Mouse (Mus musculus) c-Kit-positive CD71-positive TER-119-positive erythroid progenitor cells, embryonic 14.5 days (primary cell): ENCODE data around the gene Ndufaf4.
A peak's percentile ranks its signal among the peaks of the same experiment; 100 is the strongest.
"Not testable (repeated sequence)": the region's sequence is repeated elsewhere in the genome, so short reads cannot be mapped to it uniquely, and the experiment has no call there.

Experiments used
- DNase-seq: peaks from one replicate; pipeline ENCODE4 v3.0.0-alpha.2; 2013; ENCODE audit warnings: low spot score

The Ndufaf4 gene

DNA sequence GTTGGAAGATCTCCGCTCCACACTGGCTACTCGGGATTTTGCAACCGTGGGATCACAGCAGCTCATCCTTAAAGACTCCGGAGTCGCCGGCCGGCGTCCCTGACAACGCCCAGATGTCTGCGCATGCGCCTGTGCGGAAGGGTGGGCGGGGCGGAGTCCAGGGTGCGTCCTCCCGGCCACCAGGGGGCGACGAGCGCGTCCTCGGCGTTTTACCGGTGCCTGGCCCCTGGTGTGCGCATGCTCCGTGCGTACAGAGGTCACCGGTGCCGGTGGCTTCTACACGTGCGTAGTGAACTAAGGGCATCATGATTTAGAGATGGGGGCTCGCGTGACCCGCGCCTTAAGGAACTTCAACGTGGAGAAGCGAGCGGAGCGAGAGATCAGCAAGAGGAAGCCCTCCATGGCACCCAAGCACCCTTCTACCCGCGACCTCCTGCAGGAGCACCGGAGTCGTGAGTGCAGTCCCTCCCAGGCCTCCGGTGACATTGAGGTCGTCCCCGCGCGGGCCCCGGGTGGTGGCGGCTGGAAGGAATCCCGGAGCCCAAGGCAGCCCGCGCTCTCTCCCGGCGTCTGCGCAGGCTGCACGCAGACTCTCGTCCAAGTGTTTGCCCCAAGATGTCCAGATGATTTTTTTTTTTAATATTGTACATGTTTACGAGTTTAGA, at the start of gene Ndufaf4:
TSS of gene Ndufaf4 (plus strand) at position 233 of the 665 bp plus-strand sequence.
- peak; percentile 93 for DNase-seq

DNA sequence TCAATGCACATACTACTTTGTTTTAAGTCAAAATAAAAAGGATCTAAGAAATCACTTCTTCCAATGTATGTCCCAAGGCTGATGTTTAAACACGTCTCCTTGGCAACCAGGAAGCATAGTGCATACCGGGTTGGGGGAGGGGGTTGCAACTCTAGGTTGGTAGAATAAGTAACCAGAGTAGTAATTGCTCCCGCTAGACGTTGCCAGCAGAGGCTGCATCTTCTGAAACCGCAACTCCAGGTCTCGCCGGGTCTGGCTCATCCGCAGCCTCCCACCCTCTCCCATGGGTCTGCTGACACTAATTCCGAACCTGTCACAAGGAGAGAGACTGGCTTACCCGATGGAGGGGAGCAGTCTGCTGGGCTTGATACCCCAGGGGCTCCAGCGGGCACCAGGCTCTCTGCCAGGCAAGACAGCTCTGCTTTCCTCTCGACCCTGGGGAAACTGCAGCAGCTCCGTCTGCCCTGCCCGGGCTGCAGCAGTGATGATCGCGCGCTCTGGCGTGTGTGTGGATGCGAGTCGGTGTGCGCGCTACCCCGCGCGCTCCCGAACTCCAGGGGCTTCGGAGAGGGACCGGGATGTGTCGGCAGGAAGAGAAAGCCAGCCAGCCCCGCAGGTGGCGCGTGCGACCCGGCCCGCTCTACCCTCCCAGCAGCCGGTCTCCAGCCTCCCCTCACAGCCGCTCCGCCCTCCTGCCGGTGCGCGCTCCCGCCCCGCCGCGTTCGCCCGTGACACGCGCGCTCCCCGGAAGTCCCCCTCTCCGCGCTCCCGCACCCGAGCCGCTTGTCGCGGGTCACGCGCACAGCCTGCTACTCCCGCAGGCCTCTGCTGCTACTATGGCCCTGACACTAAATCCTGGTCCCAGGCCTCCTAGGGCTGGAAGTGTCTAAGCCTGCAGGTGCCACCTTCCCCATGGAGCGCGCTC, 47.2 kb upstream of the Ndufaf4 start, which contains the start of gene Klhl32:
TSS of gene Klhl32 (minus strand) at position 724 of the 925 bp plus-strand sequence.
- DNase-seq = no peak

DNA sequence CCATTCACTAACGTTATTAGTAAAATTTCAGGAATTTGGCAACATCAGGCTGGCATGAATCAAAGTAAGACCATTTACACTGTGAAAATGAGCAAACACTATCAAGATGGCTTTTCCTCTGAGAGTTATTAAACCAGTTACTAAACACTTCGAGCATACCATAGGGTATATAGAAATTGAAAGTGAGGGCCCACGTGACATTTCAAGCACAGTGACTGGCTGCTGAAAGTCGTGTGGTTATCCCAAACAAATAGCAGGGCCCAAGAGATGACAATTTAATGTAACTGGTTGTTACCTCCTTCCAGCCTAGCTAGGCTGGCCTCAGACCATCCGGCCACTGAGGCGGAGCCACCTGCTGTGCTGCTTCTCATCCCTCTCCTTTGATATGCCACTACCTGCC, 32.2 kb upstream of the Ndufaf4 start:
- no peak for DNase-seq

DNA sequence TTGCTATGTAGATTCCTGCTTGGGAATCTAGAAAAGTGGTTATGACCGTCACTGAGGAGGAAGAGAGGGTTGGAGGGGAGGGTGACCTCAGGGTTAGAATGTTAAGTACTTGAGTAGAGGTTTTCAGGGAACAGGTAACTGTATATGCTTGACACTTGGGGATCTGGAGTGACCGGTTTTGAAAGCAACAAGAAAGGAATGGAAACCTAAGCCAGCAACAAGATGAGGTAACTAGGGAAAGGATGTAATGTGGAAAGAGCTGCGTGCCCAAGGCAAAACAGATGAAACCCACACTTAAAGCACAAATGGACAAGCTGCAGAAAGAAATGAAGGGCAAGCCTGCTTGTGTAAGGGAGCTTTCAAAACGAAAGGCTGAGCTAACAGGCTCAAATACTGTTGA, 28.7 kb upstream of the Ndufaf4 start:
- DNase-seq = no peak

DNA sequence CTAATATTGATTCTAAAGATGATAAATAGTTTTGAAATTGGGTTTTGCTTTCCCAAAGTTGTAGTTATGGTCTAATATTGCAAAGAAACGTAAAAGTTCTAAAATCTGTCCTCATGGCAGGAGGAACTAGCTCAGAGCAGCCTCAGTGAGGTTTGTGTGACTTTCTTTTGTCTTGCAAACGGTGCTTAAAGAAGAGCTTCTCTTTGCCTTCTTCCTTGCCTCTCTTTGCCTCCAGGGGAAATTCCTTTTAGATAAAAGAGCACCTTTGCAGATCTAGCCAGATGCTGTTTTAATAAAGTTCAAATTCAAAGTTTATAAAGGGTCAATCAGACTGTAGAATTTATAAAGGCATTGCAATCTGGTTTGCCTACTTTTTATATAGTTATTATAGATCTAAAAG, 8.5 kb upstream of the Ndufaf4 start:
- DNase-seq = not testable (repeated sequence)

DNA sequence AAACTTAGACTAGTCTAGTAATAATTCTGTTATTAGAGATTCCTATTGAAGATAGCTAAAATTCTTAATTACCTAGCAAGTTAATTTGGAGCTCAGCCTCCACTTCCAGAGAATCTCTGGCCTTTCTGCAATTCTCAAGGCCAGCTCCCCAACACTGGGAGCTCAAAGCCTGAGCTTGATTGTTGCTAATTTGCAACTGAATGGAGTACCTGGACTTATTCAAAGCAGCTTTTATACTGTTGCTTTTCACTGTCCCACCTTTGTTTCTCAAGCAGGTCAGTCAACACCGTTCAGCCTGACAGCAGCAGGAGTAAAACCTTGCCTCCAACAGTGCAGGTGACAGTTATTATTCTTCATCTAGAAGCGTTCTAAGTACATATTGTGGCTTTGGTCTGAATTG, 5.6 kb upstream of the Ndufaf4 start:
- DNase-seq = not testable (repeated sequence)

DNA sequence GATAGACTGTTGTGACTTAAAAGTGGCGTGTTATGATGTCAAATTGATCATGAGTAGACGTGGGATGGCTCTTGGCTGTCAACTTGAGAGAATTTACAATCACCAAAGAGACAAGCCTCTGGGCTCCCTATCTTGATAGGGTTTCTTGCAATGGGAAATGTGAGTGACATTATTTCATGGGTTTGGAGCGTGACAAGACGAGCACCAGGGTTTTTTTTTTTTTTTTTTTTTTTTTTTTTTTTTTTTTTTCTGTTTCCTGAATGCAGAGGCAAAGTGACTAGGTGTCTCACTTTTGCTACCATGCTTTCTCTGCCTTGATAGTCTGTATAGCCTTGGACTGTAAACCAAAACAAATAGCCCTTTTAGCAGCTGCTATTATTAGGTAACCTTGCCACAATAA, 3.3 kb upstream of the Ndufaf4 start:
- no peak for DNase-seq

DNA sequence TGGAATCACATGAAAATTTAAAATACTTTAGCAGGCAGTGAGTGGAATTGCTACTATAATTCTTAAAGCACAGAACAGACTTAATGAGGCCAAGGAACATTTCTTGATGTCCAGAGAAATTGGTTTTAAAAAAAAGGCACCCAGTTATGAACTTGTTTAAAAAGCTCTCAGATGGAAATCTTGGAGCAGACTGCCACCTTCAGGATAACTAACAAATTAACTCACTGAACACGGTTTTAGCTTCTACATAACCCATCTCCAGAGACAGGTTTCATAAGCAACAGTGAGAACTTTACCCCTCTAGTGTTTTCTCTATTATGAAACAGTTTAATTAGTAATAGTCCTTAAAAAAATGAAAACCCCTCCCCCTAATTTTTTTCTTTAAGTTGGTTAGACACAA, 1.1 kb upstream of the Ndufaf4 start:
- DNase-seq = peak; percentile 58

DNA sequence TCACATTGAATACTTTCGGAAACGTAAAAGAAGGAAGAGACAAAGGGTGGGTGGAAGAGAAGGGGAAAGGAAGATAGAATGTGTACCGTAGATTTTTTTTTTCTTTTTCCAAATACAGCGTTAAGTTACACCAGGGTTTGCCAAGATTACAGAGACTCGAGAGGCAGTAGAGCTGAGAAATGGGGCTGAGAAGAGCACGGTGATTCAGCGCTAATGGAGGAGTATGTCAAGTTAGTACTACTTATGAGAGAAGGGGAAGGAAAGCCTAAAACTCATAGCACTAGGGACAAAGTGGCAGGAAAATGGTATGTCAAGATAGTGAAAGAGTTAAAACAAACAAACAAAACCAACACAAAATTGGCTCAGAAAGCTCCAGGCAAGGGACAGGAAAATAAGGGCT, 532 bp upstream of the Ndufaf4 start:
- peak; percentile 45 for DNase-seq

DNA sequence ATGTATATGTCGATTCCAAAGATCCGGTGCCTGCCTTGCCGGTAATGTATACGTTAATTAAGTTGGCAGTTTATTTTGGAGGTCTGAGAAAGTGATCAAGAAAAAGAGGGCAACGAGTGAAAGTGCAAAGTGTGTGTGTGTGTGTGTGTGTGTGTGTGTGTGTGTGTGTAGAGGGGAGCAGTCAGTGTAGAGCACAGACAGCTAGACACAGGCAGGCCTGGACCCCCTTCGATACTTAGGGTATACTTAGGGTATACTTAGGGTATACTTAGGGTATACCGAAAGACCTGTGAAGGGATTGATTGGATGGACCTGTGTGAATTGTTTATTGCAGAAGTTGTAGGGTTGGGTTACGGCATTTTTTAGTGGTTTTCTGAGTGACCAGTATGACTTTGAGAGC, 753 bp downstream of the Ndufaf4 start:
- peak; percentile 8 for DNase-seq

DNA sequence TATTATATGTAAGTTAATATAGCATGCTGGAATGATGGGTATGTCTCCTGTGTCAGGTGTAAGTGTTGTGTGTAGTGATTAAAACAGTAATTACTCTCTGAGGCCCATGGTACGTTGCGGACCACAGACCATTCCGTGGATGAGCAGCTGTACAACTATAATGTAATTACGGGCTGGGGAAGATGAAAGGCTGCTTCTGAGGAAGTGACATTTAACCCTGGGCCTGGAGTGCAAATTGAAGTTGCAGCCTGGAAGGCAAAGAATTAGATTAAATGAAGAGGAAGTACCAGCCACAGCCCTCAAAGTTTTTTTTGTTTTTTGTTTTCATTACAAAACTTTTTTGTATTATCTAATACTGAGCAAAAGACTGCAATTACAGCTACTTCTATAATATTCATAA, 1.3 kb downstream of the Ndufaf4 start:
- no peak for DNase-seq

DNA sequence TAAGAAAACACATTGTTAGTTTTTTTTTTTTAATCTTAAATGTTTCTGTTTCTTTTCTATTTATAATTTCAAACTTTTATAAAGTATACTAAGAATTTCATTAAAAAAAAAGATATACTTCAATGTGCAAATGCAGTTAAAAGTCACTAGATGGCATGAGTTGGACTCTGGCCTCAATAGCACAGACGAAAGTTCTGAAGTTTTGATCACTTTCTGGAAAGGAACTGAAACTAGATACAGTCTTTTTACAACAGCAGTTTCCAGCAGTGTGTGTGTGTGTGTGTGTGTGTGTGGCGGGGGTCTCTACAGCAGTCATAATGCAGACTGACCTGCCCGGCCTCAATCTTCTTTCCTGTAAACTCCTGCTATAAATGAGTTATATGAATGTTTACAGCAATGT, 9.9 kb downstream of the Ndufaf4 start:
- no peak for DNase-seq

DNA sequence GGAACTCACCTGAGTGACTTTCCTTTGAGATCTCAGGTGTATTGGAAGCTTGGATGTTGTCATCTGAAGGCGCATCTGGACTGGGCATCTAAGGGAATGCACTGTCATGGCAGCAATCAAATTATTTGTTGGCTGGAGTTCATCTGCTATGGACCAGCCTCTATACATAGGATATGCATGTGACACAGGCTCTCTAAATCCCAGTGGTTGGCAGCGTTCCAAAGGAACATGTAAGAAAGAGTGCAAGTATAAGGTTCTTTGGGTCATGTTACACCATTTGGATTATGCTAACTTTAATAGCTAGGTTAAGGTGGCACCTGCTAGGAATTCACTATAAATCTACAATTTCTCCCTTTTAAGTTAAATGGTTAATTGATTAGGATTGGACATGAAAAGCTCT, 17.7 kb downstream of the Ndufaf4 start:
- no peak for DNase-seq

DNA sequence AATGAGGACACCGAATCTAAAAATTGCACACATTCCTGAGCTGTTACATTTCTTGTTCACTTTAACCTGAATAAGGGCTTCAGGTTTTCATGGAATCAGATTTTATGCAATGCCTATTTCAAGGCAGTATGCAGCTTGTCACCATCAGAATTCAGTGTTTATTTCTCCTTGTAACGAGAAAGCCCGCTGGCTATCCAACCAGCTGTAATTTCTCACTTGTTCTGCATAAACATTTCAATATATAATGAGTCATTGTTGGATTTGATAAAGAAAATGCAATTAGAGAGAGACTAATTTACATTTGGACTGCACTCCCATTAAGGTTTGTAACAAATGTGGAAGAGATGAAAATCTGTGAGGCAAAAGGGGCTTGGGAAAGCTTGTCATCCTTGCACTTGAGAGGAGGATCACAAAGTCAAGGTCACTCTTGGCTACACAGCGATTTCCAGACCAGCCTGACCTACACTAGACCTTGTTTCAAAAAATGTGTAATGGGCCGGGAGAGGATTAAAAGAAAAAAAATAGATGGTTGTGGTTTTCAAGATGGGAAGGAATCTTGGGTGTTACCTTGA, 22.2 kb downstream of the Ndufaf4 start:
- no peak for DNase-seq

DNA sequence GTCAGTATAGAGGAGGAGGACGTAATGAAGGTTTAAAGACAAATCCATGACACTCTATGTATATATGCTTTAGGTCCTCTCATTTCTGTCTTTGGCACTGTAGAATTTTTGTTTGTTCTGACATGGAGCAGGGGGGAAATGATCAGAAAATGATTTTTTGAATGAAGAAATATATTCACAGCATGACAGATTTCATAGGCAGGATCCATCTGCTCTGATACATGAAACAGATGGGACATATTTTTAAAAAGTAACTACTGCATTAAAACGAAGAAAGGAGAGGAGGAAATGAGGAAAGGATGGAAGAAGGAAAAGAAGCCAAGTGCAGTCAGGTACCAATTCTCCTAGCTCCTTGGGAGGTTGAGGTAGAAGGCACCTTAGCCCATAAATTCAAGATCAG, 26.8 kb downstream of the Ndufaf4 start:
- no peak for DNase-seq

DNA sequence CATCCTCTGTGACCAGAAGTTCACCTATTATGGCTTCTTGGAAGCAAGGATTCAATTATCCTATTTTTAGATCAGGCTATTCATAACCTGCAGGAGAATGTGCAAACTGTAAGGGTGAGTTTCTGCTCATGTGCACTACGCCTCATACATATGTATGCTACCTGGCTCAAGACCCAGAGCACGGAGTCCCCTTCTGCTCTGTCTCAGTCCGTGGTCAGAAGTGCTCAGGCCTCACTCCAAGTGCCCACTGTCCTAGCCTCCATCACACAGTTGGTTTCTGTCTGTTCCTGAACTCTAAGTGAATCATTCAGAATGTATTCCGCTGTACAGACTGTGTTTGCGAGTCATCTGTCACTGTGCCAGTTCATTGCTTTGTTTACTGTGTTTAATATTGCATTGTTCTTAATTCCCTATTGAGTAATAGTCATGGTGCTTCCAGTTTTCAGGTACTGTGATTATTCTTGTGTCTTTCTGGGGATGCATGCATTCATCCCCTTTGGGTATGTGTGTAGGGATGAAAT, 30.4 kb downstream of the Ndufaf4 start:
- DNase-seq = no peak

DNA sequence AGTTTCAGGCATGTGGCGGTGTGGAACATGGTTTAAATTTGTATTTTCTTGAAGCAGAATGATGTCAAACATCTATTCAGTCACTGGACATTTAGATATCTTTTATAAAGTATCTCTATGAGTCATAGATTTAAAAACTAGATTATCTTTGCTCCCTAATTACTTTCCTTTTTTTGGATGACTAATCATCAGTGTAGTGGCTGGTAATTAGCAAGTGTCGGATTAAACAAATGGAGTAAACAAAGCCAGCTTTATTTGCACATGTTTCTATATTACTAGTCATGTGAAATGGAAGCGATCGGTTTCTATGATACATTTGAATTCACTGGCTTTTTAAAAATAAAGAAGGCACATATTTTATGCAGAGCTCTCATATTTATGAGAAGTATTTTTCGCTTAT, 31.0 kb downstream of the Ndufaf4 start:
- no peak for DNase-seq

DNA sequence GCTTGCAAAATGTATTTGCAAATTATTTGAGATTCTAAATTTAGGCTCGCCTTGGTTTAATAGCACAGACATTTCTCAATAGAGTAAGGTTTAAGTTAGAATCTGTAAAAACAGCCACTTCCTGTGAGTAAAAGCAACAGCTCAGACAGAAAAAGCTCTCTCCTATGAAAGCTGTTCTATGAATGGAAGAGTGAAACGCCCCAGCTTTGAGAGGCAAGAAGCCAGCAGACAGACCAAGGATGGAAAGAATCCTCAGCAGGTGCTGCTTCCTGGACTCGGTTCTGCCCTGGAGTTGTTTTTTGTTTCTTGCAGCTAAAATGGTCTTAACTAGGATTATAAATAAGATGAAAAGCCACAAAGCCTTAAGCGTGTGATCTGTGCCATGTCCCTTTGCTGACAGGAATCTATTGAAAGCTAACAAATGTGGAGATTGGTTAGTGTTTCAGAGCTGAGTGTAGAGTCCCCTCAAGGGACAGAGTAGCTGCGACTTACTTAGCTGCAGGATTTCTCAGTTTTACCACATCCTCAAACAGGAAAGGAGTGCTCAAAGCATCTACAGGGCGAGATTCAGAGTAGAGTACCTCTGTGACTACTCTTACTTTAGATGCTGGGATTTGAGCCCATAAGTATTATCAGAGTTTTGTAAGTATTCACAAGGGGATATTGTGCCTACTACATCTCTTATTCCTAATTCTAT, 45.0 kb downstream of the Ndufaf4 start:
- no peak for DNase-seq
